Mouse (Mus musculus): Measurements from ENCODE around the gene Kctd17. TPM values are rescaled to one million over a fixed set of nuclear protein-coding genes. Genes with fewer than 3 reads are reported as not detected.

The Kctd17 gene
- total RNA-seq (2021): 100 to 1,000 TPM; 248 TPM

- peak; percentile 82 to 85 for DNase-seq
Observed at GRCm38 (mm10) chr15:78428391-78429138, at the start of gene Kctd17. TSS of gene Kctd17 (plus strand) at chr15:78428564.

- DNase-seq: no peak
Observed at GRCm38 (mm10) chr15:78380208-78380607, 48.2 kb upstream of the Kctd17 start.

- peak; percentile 27 to 58 for DNase-seq
Observed at GRCm38 (mm10) chr15:78380741-78381140, 47.6 kb upstream of the Kctd17 start.

GRCm38 (mm10) chr15:78382115-78382514, 46.2 kb upstream of the Kctd17 start:
- no peak for DNase-seq

GRCm38 (mm10) chr15:78383450-78384219, 44.7 kb upstream of the Kctd17 start:
- peak; percentile 59 to 64 for DNase-seq

- DNase-seq: peak; percentile 55 to 62
Observed at GRCm38 (mm10) chr15:78384220-78385116, 43.9 kb upstream of the Kctd17 start.

- no peak for DNase-seq
Observed at GRCm38 (mm10) chr15:78385564-78385963, 42.8 kb upstream of the Kctd17 start.

GRCm38 (mm10) chr15:78390855-78391254, 37.5 kb upstream of the Kctd17 start:
- no peak for DNase-seq

- DNase-seq: no peak
Observed at GRCm38 (mm10) chr15:78395478-78395962, 32.8 kb upstream of the Kctd17 start, which contains the start of gene Tex33. TSS of gene Tex33 (minus strand) at chr15:78395912.

GRCm38 (mm10) chr15:78401345-78401744, 27.0 kb upstream of the Kctd17 start:
- no peak for DNase-seq

- DNase-seq: peak; percentile 51
Observed at GRCm38 (mm10) chr15:78401921-78402320, 26.4 kb upstream of the Kctd17 start.

- no peak for DNase-seq
Observed at GRCm38 (mm10) chr15:78402423-78402822, 25.9 kb upstream of the Kctd17 start.

GRCm38 (mm10) chr15:78403301-78403741, 25.0 kb upstream of the Kctd17 start:
- no peak for DNase-seq

- DNase-seq: peak in 1 of 2 experiments; percentile 45
Observed at GRCm38 (mm10) chr15:78403896-78404295, 24.5 kb upstream of the Kctd17 start.

- no peak for DNase-seq
Observed at GRCm38 (mm10) chr15:78405098-78405497, 23.3 kb upstream of the Kctd17 start.

GRCm38 (mm10) chr15:78405517-78406211, 22.7 kb upstream of the Kctd17 start, which contains the start of gene Tst:
TSS of gene Tst (minus strand) at chr15:78405907.
- DNase-seq: peak; percentile 88 to 90

- DNase-seq: peak; percentile 90 to 93
Observed at GRCm38 (mm10) chr15:78406293-78406934, 21.9 kb upstream of the Kctd17 start, which contains the start of gene Mpst. TSS of gene Mpst (plus strand) at chr15:78406416.

- DNase-seq: no peak
Observed at GRCm38 (mm10) chr15:78409570-78410052, 18.8 kb upstream of the Kctd17 start.

GRCm38 (mm10) chr15:78413083-78413718, 15.2 kb upstream of the Kctd17 start:
- no peak for DNase-seq

- no peak for DNase-seq
Observed at GRCm38 (mm10) chr15:78413719-78414117, 14.6 kb upstream of the Kctd17 start.

Data from layer of hippocampus, postnatal 36 days (tissue).